Mouse (Mus musculus): ENCODE data around the gene Man2b1. TPM values are rescaled to one million over a fixed set of nuclear protein-coding genes. Genes with fewer than 3 reads are reported as not detected.
A peak's percentile ranks its signal among the peaks of the same experiment; 100 is the strongest.
"Not testable (repeated sequence)": the region's sequence is repeated elsewhere in the genome, so short reads cannot be mapped to it uniquely, and the experiment has no call there.

Man2b1 gene
- polyA plus RNA-seq, 1 experiment from 2014 or later = 17.7 TPM

DNA sequence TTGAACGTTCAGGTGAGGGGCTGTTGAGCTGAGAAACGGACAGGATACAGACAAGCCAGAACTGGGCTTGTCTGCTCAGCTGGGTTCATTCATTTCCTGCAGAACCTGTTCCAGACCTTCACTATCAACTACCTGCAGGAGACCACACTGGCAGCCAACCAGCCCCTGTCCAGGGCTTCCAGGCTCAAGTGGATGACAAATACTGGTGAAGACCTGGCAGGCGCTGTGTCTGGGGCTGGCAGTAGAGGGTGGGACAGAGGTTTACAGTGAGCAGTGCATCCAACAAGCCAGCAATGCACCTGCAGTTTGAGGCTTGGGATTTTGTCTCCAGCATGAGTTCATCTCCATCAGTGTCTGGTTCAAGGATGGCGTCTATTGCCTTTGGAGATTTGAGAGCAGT, 13.8 kb downstream of the Man2b1 start:
- no peak for ATAC-seq (ENCODE audit: low FRiP score)
- Histone ChIP-seq H3K9me3 (no peaks in the 10 kb centered on the region), H3K4me1 (replicated peaks) (no peaks in the 10 kb centered on the region), H3K27me3 (no peaks in the 10 kb centered on the region), H3K9ac (no peak overlapping the region), H3K27ac (no peak overlapping the region), H3K4me3 (no peak overlapping the region), H3K36me3 (peaks cover 58% of the 10 kb centered on the region), H3K4me2 (no peak overlapping the region)
- WGBS = 93% methylated on average over 4 of the region's 4 CpGs

DNA sequence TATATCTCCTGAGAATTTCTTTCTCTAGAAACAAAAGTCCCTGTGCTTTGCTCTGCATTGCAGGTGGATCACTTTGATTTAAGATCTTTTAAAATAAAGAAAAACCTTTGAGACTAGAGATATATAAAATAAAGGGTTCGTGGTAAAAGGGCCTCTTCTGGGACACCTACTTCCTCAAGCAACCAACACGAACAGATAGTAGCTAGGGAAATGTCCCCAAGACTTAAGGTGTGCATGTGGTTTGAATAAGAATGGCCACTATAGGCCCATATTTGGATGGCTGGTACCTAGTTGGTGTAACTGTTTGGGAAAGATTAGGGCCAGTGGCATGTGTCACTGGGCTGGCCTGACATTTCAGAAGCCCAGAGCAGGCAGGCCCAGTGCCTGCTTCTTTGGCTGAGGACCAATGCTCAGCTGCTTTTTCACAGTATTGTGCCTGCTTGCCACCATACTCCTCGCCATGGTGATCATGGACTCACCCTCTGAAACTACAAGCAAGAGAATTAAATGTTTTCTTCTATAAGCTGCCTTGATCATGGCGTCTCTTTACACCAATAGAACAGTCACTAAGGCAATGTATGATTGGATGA, 17.1 kb downstream of the Man2b1 start:
- Histone ChIP-seq H3K36me3 (peaks cover 39% of the 10 kb centered on the region), H3K27ac (no peak overlapping the region), H3K9ac (no peak overlapping the region), H3K27me3 (no peaks in the 10 kb centered on the region), H3K4me1 (replicated peaks) (no peaks in the 10 kb centered on the region), H3K4me3 (no peak overlapping the region), H3K9me3 (no peaks in the 10 kb centered on the region), H3K4me2 (no peak overlapping the region)
- 86% methylated on average over 4 of the region's 4 CpGs for WGBS
- ATAC-seq (ENCODE audit: low FRiP score) = no peak

DNA sequence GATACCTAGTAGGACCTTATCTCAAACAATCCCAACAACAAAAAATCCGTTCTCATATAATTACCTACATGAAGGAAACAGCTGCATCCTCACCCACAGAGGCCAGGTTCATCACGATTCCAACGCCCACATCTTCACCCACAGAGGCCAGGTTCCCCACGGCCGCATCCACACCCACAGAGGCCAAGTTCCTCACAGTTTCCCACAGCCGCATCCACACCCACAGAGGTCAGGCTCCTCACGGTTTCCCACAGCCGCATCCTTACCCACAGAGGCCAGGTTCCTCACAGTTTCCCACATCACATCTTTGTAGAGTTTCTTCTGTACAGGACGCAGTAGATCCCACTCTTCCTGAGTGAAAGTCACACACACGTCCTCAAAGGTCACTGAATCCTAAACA, 30.2 kb downstream of the Man2b1 start:
- 97% methylated on average over 10 of the region's 10 CpGs for WGBS
- no peak overlapping the region for H3K9ac ChIP-seq
- H3K4me2 ChIP-seq = no peak overlapping the region
- ATAC-seq (ENCODE audit: low FRiP score) = no peak
- no peaks in the 10 kb centered on the region for H3K4me1 ChIP-seq (replicated peaks)
- no peak overlapping the region for H3K27ac ChIP-seq
- peaks cover 37% of the 10 kb centered on the region for H3K36me3 ChIP-seq
- H3K27me3 ChIP-seq = no peaks in the 10 kb centered on the region
- no peak overlapping the region for H3K4me3 ChIP-seq
- H3K9me3 ChIP-seq = no peaks in the 10 kb centered on the region

DNA sequence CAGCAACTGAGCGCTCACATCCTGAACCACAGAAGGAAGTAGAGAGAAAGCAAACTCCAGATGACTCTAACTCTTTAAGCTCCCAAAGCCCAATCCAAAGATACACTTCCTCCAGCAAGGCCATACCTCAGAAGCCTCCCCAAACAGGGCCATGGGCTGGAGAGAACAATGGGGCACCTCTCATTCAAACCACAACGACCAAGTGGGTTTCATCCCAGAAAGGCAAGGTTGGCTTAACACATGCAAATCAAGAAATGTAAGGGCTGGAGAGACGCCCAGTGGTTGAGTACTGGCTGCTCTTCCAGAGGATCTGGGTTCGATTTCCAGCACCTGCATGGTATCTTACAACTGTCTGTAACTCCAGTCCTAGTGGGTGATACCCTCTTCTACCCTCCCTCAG, 32.4 kb downstream of the Man2b1 start:
- Histone ChIP-seq H3K9me3 (no peaks in the 10 kb centered on the region), H3K9ac (no peak overlapping the region), H3K36me3 (peaks cover 19% of the 10 kb centered on the region), H3K4me1 (replicated peaks) (peaks cover 7% of the 10 kb centered on the region), H3K4me2 (no peak overlapping the region), H3K27ac (no peak overlapping the region), H3K4me3 (no peak overlapping the region), H3K27me3 (no peaks in the 10 kb centered on the region)
- no peak for ATAC-seq (ENCODE audit: low FRiP score)
- WGBS = 73% methylated on average over 4 of the region's 4 CpGs

DNA sequence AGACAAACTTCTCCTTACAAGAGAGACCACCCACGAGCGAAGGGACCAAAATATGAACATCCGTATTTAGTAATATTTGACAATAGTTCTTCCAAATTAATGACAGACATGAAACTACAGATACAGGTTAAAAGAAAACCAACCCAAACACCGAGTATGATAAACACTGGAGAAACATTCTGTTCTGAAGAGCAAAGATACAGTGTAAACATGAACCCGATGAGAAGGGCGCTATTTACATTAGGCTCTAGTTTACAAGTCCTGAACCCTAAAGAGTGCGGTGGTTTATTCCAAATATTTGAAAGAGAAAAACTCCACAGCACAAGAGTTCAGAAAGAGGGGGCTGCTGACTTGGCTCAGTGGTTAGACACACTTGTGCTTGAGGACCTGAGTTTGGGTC, 33.9 kb downstream of the Man2b1 start:
- Histone ChIP-seq H3K27me3 (no peaks in the 10 kb centered on the region), H3K9me3 (no peaks in the 10 kb centered on the region), H3K4me3 (no peak overlapping the region), H3K36me3 (peaks cover 4% of the 10 kb centered on the region), H3K4me1 (replicated peaks) (peaks cover 7% of the 10 kb centered on the region), H3K27ac (no peak overlapping the region), H3K9ac (no peak overlapping the region), H3K4me2 (no peak overlapping the region)
- 93% methylated on average over 7 of the region's 7 CpGs for WGBS
- no peak for ATAC-seq (ENCODE audit: low FRiP score)

DNA sequence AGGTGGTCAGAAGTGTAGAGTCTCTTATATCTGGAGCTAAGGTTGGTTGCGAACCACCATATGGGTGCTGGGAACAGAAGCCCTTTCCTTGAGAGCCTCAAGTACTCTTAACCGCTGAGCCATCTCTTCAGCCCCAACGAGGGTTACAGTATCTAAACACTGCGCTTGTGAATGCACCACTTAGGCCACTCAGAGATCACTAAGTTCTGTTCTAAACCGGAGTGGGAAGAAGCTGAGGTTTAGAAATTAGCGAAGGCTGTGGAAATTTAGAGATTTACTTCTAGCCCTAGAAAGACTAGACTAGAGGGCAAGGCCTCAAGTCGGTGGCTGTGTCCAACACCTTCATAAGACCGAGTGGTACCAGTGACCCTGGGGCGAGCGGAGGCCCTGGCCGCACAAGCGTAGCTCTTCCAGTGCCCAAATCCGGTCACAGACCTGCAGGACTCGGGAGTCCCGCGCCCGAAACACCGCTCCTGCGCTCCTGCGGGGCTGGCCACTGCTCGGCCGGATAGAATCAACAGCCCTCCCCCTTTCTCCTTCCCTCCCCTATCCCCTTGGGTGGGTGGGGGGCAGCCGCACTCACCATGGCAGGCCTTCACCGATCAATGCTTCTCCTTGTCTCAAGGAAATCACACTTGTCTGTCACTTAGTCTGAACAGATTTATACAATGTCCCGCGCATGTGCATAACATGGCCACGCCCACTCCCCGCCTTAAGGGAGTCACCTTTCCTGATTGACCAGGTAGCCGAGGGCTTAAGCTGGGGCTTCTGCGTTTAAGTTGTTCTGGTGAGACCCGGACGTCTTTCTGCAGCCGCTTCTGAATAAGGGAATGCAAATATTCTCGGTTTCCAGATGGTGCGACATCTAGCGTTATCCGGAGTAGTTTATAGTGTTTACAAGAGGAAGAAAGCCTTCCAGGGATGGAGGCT, 36.2 kb downstream of the Man2b1 start:
- ATAC-seq (ENCODE audit: low FRiP score) = peak; percentile 91
- Histone ChIP-seq H3K27me3 (0 out of 2 replicates have a peak, but pooled peaks cover 2% of the 10 kb centered on the region), H3K27ac (peak overlapping the region; percentile 72), H3K4me3 (peak overlapping the region; percentile 64), H3K4me1 (replicated peaks) (peaks cover 7% of the 10 kb centered on the region), H3K9me3 (no peaks in the 10 kb centered on the region), H3K4me2 (peak overlapping the region; percentile 74), H3K9ac (peak overlapping the region; percentile 82), H3K36me3 (no peaks in the 10 kb centered on the region; the same call in 1 of the 2 replicates)
- WGBS = 8% methylated on average over 37 of the region's 37 CpGs

DNA sequence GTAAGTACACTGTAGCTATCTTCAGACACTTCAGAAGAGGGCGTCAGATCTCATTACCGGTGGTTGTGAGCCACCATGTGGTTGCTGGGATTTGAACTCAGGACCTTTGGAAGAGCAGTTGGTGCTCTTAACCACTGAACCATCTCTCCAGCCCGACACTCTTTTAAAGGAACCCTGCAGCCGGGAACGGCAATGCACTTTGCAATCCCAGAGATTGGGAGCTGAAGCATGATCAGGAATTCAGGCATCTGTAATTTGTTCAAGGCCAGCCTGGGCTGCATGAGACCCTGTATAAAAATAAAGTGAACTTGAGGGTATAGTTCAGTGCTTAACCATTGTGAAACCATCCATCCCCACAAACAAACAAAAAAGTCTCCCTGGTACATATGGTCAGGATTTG, 37.2 kb downstream of the Man2b1 start:
- not testable (repeated sequence) for ATAC-seq (ENCODE audit: low FRiP score); H3K9ac ChIP-seq; H3K36me3 ChIP-seq; H3K4me2 ChIP-seq; H3K4me1 ChIP-seq (replicated peaks); H3K9me3 ChIP-seq; H3K27me3 ChIP-seq; H3K27ac ChIP-seq; H3K4me3 ChIP-seq
- 77% methylated on average over 5 of the region's 5 CpGs for WGBS

DNA sequence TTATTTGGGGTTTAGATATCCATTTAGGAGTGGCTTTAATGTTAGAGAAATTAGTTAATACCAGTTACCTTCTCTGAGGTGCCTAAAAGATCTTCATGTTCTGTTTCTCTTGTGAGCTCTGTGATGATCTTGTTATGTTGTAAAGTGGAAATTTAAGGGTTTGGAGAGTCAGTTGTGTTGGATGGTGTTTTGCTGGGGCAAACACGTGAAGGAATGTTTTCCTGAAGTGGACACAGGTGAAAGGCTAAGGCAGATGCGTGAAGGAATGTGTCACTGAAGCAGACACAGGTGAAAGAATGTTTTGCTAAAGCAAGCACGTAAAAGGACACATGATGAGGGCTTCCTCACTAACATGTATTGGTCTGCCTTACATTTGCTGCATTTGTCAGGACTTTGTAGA, 39.9 kb downstream of the Man2b1 start, which contains the start of gene Zfp791:
Zfp791 (minus strand) TSS at position 101 of the 400 bp plus-strand sequence.
- H3K4me3 ChIP-seq = no peak within 1 kb of the TSS
- no peak within 1 kb of the TSS for H3K9ac ChIP-seq
- WGBS = 86% methylated on average over 3 of the region's 3 CpGs
- no peak within 1 kb of the TSS for H3K27ac ChIP-seq
- H3K4me2 ChIP-seq = no peak within 1 kb of the TSS
- no peak for ATAC-seq (ENCODE audit: low FRiP score)
- no peaks in the 10 kb centered on the region for H3K36me3 ChIP-seq
- no peaks in the 10 kb centered on the region for H3K9me3 ChIP-seq
- H3K4me1 ChIP-seq (replicated peaks) = peaks cover 7% of the 10 kb centered on the region
- H3K27me3 ChIP-seq = 0 out of 2 replicates have a peak, but pooled peaks cover 2% of the 10 kb centered on the region

DNA sequence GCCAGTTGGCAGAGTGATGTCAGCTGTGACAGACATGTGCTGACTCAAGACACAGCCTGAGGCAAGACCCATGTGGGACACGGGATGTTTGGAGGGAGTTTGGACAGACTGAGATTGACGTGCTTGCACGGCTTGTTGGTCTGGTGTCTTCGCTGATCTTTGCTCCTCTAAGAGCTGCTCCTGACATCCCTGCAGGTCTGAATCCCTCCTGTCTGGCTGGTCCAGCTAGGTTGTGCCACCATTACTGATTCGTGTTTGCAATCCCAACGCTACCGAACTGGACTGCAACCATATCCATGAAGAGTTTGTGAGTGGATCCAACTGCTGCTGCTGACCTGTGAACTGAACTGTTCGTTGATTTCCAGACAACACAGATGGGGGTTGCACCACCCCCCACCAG, 40.6 kb downstream of the Man2b1 start:
- Histone ChIP-seq H3K9ac (no peak overlapping the region), H3K4me2 (no peak overlapping the region), H3K36me3 (no peaks in the 10 kb centered on the region), H3K27me3 (0 out of 2 replicates have a peak, but pooled peaks cover 2% of the 10 kb centered on the region), H3K9me3 (no peaks in the 10 kb centered on the region), H3K4me3 (no peak overlapping the region), H3K27ac (no peak overlapping the region), H3K4me1 (replicated peaks) (peaks cover 5% of the 10 kb centered on the region)
- ATAC-seq (ENCODE audit: low FRiP score) = no peak
- WGBS = 91% methylated on average over 8 of the region's 8 CpGs

DNA sequence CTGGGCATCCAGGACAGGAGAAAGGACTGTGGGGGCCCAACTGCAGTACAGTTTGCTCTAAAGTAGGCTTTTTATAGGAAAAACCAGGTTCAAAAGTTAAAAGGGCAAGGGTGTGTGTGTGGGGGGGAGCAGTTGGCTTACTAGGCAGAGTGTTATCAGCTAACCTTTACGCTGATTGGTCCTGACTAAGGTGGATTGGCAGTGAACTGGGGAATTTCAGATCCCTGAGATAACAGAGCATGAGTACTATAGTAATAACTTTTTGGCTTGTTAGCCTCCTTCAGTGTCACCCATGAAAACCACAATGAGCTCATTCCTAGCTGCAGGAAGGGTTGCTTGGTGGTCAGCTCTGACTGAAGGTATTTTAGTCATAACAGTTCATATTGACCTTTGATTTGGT, 49.3 kb downstream of the Man2b1 start:
- no peaks in the 10 kb centered on the region for H3K36me3 ChIP-seq
- ATAC-seq (ENCODE audit: low FRiP score) = no peak
- no peak overlapping the region for H3K27ac ChIP-seq
- H3K4me1 ChIP-seq (replicated peaks) = no peaks in the 10 kb centered on the region
- H3K27me3 ChIP-seq = peaks cover 11% of the 10 kb centered on the region
- H3K4me2 ChIP-seq = no peak overlapping the region
- no peaks in the 10 kb centered on the region for H3K9me3 ChIP-seq
- H3K9ac ChIP-seq = no peak overlapping the region
- 92% methylated on average over 1 of the region's 1 CpGs for WGBS
- no peak overlapping the region for H3K4me3 ChIP-seq

DNA sequence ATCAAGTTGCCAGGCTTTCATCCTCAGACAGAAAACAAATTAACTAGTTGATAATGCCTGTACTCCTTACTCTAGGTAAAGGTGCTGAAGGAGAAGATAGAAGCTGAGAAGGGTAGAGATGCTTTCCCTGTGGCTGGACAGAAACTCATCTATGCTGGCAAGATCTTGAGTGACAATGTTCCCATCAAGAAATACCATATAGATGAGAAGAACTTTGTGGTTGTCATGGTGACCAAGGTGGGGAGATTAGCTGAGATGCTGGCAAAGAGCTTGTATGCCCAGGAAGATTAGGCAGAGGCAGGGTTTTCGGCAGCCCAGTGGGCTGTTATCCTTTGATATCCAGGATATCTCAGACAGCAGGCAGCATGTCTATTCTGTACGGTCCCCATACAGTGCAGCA, 52.6 kb downstream of the Man2b1 start:
- not testable (repeated sequence) for H3K4me3 ChIP-seq; H3K4me1 ChIP-seq (replicated peaks); ATAC-seq (ENCODE audit: low FRiP score); H3K27ac ChIP-seq; H3K36me3 ChIP-seq; H3K4me2 ChIP-seq; H3K9me3 ChIP-seq; H3K9ac ChIP-seq
- WGBS = 94% methylated on average over 2 of the region's 2 CpGs
- peaks cover 11% of the 10 kb centered on the region for H3K27me3 ChIP-seq

DNA sequence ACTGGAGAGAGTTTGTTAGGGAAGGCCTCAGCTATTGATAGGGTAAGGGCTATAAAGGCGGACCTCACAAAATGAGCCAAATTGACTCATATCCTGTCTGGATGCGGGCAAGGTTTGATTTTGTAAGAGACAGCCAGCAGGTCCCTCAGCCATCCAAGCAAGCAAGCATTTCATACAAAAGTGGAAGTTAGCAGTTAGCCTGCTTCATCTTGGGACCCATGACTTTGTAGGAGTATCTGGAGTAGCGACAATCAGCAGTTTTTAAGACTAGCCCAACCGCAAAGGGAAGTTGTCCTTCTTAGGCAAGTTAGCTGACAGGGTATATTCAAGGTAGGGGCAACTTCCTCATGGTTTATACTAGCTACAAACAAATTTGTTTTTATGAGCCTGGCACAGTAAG, 59.4 kb downstream of the Man2b1 start:
- Histone ChIP-seq H3K4me3 (no peak overlapping the region), H3K4me2 (no peak overlapping the region), H3K4me1 (replicated peaks) (no peaks in the 10 kb centered on the region), H3K36me3 (no peaks in the 10 kb centered on the region), H3K9me3 (peaks cover 10% of the 10 kb centered on the region; the same call in 1 of the 2 replicates), H3K27ac (no peak overlapping the region), H3K9ac (no peak overlapping the region), H3K27me3 (no peaks in the 10 kb centered on the region)
- ATAC-seq (ENCODE audit: low FRiP score) = no peak
- 95% methylated on average over 4 of the region's 4 CpGs for WGBS
